Mouse (Mus musculus): ENCODE results near the gene Nap1l3.

Nap1l3 gene

DNA sequence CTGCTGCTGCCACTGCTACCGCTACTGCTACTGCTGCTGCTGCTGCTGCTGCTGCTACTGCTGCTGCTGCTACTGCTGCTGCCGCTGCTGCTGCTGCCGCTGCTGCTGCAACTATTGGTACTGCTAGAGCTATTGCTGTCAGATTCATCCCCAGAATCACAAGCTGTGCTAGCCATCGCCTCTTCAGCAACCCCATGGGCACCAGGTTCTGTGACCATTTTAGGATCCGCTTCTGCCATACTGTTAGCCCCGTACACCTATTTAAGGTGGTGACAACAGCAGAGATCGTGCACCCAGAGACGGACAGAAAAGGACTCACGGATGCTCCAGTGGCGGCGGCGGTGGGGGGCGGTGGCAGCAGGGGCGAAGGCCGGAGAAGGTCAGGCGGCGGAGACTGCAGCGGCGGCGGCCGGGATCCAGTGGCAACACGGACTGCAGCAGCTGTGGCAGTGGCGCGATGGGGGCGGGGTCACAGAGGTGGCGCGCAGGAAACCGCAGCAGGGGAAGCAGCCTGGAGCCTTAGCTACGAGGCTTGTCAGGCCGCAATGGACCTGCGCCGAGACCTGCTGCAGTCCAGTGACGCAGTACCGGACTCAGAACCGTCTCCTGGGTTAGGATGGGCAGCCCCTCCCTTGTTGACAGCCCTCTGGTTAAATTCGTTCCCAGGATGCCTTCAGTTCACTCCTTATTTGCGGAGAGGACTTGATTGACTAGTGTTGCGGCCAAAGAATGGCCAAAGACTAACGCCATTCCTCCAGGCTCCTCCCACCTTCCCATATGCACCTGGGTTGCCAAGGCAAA is at the start of gene Nap1l3:
TSS of gene Nap1l3 (minus strand) at position 621 of the 801 bp plus-strand sequence.
- peak; percentile 79 for DNase-seq (ENCODE audit: inconsistent ontology term)

DNA sequence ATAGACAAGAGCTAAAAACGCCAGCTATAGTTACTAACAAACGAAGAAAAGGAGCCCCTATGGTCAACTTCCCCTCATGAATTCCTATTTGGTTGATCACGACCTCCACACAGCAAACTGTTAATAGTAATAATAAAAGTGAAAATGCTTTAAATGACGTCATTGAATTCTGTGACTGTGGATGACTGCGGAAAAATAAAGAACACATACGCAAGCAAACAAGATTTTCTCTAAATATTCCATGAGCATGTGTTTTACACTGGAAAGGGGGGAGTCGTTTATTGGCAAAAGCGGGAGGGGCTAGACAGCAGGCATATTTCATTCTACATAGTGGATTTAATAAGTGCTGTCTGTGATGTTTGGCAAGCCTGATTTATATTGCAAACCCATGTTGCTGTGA is 451 bp upstream of the Nap1l3 start:
- DNase-seq (ENCODE audit: inconsistent ontology term): no peak

Measured in Muller cell, postnatal 12 days (primary cell).